Mouse (Mus musculus) midbrain, embryonic 10.5 days (tissue): ENCODE data around the gene Cdc26. TPM values are rescaled to one million over a fixed set of nuclear protein-coding genes. Genes with fewer than 3 reads are reported as not detected.

ENCODE experiments used
- DNase-seq: peaks from one replicate; pipeline ENCODE4 v3.0.0-alpha.2; 2017; ENCODE audit warnings: low spot score
- H3K27ac ChIP-seq: fragments of 300-500 bp; sonication (generic); replicated peaks from 2 replicates; pipeline ENCODE4 v1.5.1; 2016; ENCODE audit warnings: mild to moderate bottlenecking
- H3K27me3 ChIP-seq: fragments of 300-500 bp; sonication (generic); 2 replicates; pipeline ENCODE4 v1.6.1; 2016; ENCODE audit warnings: low read depth, mild to moderate bottlenecking; ENCODE audit not compliant: poor library complexity, severe bottlenecking
- H3K36me3 ChIP-seq: fragments of 300-500 bp; sonication (generic); 2 replicates; pipeline ENCODE4 v1.6.1; 2016; ENCODE audit warnings: mild to moderate bottlenecking, moderate library complexity
- H3K4me1 ChIP-seq: fragments of 300-500 bp; sonication (generic); 2 replicates; pipeline ENCODE4 v1.6.1; 2016
- H3K4me3 ChIP-seq: fragments of 300-500 bp; sonication (generic); 2 replicates; pipeline ENCODE4 v1.5.1; 2016; ENCODE audit warnings: mild to moderate bottlenecking, moderate library complexity
- H3K9me3 ChIP-seq: fragments of 300-500 bp; sonication (generic); replicated peaks from 2 replicates; pipeline ENCODE4 v1.6.1; 2016; ENCODE audit warnings: mild to moderate bottlenecking
- WGBS: fragments of 180-500 bp; shearing (Covaris S2); methylation state at CpG from one replicate; pipeline ENCODE4 v1.1.7; 2016; 5-methylcytosine and 5-hydroxymethylcytosine counted together
- polyA plus RNA-seq: library from polyadenylated mRNA; unstranded; fragments of >200 nt; fragmentation: Nextera tagmentation; extraction: Ambion mirVana; gene quantifications from 2 replicates; pipeline ENCODE4 v1.2.1, GENCODE M21; 2016

The Cdc26 gene
- polyA plus RNA-seq, 1 experiment from 2014 or later = 185 TPM

DNA sequence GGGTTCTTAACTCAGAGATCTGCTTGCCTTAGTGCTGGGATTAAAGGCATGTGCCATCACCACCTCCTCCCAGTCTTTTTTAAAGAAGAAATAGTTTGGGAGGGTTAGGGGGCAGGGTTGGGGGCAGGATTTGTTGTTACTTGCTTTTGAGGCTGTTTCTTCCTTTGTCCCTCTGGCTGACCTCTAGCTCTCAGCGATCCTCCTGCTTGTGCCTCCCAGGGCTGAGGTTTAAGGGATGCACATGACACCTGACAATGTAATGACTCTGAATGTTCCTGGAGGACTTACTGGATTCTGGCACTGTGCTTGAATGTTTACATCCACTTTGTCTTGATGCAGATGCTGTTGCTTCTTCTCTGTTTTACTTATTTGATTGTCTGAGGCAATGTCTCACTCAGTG lies 36.0 kb downstream of the Cdc26 start:
- H3K27ac ChIP-seq = no peak overlapping the region
- no peaks in the 10 kb centered on the region for H3K36me3 ChIP-seq
- H3K4me3 ChIP-seq = no peak overlapping the region
- H3K4me1 ChIP-seq = peaks cover 15% of the 10 kb centered on the region
- H3K9me3 ChIP-seq = no peaks in the 10 kb centered on the region
- DNase-seq = no peak
- no peaks in the 10 kb centered on the region for H3K27me3 ChIP-seq
- 11% methylated on average over 1 of the region's 1 CpGs for WGBS

DNA sequence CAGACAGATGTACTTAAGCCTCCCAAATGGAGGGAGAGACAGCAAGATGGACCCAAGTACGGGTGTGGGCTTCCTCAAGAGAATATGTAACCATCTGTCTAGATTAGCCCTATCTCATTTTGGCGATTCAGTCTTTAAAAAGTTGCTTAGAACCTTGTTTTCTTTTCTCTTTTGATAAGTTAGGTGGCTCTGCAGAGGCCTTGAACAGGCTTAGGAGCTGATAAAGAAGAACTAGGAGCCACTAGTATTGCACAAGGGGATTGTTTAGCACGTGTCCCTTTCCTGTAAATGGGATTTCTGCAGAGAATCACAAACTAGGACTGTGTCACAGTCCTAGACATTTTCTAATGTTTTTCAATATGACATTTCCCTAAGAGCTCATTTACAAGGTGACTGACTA lies 39.4 kb downstream of the Cdc26 start:
- no peak overlapping the region for H3K4me3 ChIP-seq
- no peak for DNase-seq
- no peak overlapping the region for H3K27ac ChIP-seq
- peaks cover 15% of the 10 kb centered on the region for H3K4me1 ChIP-seq
- no peaks in the 10 kb centered on the region for H3K9me3 ChIP-seq
- H3K36me3 ChIP-seq = no peaks in the 10 kb centered on the region
- H3K27me3 ChIP-seq = no peaks in the 10 kb centered on the region
- 81% methylated on average over 3 of the region's 3 CpGs for WGBS

DNA sequence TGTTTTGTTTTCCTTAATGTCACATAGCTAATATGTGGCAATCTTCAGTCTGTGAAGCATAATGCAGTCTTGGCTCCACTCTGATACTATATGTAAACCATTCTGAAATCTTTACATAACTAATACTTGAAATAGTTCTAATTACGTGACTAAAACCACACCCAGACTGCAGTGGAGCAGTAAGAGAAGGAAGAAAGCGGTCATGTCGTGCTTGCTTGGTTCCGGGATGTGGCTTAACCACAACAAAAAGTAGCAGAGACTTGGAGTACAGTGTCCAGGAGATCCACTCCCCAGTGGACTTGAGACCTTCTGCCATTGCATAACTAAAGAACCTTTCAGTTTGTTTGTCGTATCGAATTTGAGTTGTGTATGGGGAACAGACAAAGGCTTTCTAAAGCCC lies 40.9 kb downstream of the Cdc26 start:
- H3K27me3 ChIP-seq = no peaks in the 10 kb centered on the region
- no peak for DNase-seq
- H3K9me3 ChIP-seq = no peaks in the 10 kb centered on the region
- H3K36me3 ChIP-seq = no peaks in the 10 kb centered on the region
- H3K4me3 ChIP-seq = no peak overlapping the region
- 95% methylated on average over 6 of the region's 6 CpGs for WGBS
- peaks cover 13% of the 10 kb centered on the region for H3K4me1 ChIP-seq
- no peak overlapping the region for H3K27ac ChIP-seq

DNA sequence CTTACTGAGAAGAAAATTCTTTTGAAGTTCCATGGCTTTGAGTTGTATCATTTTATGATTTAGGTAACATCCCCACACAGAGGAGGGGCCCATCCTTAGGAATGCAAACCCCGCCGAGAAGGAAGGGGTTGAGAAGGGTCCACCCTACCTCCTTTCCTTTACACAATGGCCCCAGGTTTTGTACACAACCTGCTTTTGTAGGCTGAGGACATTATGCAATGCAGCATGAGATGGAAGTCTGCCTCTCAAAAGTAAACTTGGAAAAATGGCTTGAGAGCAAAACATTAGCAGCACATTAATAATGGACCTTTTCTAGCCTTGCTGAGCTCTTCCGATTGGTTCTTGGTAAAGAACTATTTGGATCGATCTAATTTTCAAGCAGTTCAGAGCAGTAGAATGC lies 42.2 kb downstream of the Cdc26 start:
- no peak for DNase-seq
- 90% methylated on average over 4 of the region's 4 CpGs for WGBS
- Histone ChIP-seq H3K36me3 (no peaks in the 10 kb centered on the region), H3K4me1 (peaks cover 9% of the 10 kb centered on the region), H3K9me3 (no peaks in the 10 kb centered on the region), H3K27me3 (no peaks in the 10 kb centered on the region), H3K27ac (no peak overlapping the region), H3K4me3 (no peak overlapping the region)

DNA sequence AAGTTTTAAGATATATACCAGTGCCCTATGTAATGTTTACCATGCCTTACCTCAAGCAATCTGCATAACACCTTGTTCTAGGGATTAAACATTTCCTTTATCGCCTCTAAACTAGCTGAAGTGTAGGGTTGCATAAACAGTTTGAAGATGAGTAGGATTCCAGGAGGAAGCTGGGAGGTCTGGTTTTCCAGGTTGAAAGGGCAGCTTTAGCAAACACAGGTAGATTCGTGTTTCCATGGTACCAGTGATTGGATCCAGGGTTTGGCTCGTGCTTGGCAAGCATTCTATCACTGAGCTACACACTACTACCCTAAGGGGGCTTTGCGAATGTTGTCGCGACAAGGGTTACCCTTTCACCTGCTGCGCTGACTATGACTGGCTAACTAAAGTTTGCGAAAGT lies 44.1 kb downstream of the Cdc26 start:
- no peaks in the 10 kb centered on the region for H3K9me3 ChIP-seq
- H3K36me3 ChIP-seq = no peaks in the 10 kb centered on the region
- no peak overlapping the region for H3K27ac ChIP-seq
- H3K4me3 ChIP-seq = no peak overlapping the region
- WGBS = 93% methylated on average over 8 of the region's 8 CpGs
- H3K4me1 ChIP-seq = peaks cover 18% of the 10 kb centered on the region
- H3K27me3 ChIP-seq = no peaks in the 10 kb centered on the region
- no peak for DNase-seq

DNA sequence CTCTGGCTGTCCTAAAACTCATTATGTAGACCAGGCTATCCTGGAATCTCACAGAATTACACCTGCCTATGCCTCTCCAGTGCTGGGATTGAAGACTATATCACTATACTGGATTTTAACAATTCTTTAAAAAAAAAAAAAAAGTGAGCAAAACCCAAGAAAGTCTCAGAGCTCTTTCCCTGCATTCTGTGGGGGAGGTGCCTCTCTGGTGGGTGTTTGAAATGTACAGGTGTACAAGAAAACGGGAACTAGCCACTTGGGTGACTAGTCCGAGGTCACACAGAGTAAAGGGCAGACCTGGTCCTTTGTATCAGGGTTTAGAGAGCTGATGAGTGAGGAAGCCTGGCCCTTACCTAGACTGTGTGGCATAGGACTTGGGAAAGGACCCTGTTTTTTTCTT lies 46.0 kb downstream of the Cdc26 start:
- WGBS = 86% methylated on average over 2 of the region's 2 CpGs
- H3K4me1 ChIP-seq = peaks cover 23% of the 10 kb centered on the region

DNA sequence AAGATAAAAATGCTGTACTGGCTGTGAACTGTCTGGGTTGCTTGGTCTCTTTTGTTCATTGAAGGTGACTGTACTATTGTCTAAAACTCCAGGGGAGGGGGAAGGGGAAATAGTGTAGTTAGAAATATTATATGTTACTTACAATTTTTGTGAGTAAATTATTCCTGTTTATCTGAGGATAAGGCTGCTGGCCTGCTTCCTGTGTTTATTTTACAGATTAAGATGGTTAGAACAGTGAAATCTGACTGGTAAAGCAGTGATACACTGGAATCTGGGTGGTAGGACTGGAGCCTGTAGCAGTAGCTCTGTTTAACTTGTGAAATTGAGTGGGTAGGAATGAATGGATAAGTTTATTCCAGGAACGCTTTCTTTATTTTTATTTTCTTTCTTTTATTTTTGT lies 46.4 kb downstream of the Cdc26 start:
- Histone ChIP-seq H3K27me3 (no peaks in the 10 kb centered on the region), H3K9me3 (no peaks in the 10 kb centered on the region), H3K4me1 (peaks cover 23% of the 10 kb centered on the region), H3K27ac (0 out of 2 replicates have a peak overlapping the region, but pooled peaks have one; percentile 13), H3K4me3 (peak overlapping the region; percentile 81), H3K36me3 (no peaks in the 10 kb centered on the region)
- WGBS = 93% methylated on average over 1 of the region's 1 CpGs
- no peak for DNase-seq

More for the DNA sequence above, 46.0 kb downstream of the Cdc26 start:
- Histone ChIP-seq H3K36me3 (no peaks in the 10 kb centered on the region), H3K4me3 (no peak overlapping the region; the same call in 1 of the 2 replicates), H3K27me3 (no peaks in the 10 kb centered on the region), H3K27ac (no peak overlapping the region), H3K9me3 (no peaks in the 10 kb centered on the region)
- DNase-seq = no peak

DNA sequence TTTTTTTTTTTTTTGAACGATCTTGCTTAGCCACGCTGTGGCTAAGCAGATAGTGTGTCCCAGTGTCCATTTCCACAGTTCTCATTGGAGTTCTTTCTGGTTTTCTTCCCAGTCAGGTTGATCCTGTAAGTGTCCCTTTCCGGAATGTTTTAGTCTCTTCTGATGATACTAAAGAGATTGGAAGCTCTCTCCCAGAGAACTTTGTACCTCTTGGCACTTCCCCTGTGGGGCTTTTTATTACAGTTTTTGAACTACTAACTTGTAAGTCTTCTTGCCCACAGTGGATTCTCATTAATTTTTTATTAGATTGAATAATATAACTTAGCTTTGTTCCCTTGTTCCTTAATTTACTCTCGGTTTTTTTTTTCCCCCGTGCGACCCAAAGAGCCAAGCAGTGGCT lies 46.9 kb downstream of the Cdc26 start:
- no peak for DNase-seq
- peak overlapping the region; percentile 81 for H3K4me3 ChIP-seq
- WGBS = 67% methylated on average over 6 of the region's 6 CpGs
- no peaks in the 10 kb centered on the region for H3K27me3 ChIP-seq
- 0 out of 2 replicates have a peak overlapping the region, but pooled peaks have one; percentile 13 for H3K27ac ChIP-seq
- H3K9me3 ChIP-seq = no peaks in the 10 kb centered on the region
- H3K36me3 ChIP-seq = no peaks in the 10 kb centered on the region
- peaks cover 23% of the 10 kb centered on the region for H3K4me1 ChIP-seq

DNA sequence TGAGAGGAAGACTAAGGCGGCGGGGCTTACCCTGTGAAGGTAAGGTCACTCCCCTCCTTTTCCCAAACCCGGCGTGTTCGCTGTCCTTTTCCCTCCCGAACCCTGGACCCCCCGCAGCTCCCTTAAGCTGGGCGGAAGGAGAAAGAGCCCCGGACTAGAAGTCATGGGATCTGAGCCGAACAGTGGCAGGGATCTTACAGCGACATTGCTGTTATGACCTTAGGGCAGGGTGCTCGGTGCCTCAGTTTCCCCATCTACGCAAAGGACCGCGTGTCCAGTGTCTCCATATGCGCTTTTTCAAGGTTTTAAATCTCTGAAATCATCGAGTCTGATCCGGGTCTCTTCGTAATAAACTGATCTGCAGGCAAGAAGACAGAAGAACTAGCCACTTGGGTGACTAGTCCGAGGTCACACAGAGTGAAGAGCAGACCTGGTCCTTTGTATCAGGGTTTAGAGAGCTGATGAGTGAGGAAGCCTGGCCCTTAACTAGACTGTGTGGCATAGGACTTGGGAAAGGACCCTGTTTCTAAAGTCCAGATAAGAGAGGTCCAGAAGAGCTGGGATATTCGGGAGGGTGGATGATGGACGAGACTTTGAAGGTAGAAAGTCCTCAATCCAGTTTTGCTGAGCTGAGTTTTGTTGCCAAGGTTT lies 47.5 kb downstream of the Cdc26 start:
- Histone ChIP-seq H3K4me1 (peaks cover 23% of the 10 kb centered on the region), H3K9me3 (no peaks in the 10 kb centered on the region), H3K27ac (peak overlapping the region; percentile 87), H3K27me3 (no peaks in the 10 kb centered on the region), H3K36me3 (no peaks in the 10 kb centered on the region), H3K4me3 (peak overlapping the region; percentile 81)
- under 1% methylated on average over 21 of the region's 22 CpGs for WGBS
- DNase-seq = no peak

DNA sequence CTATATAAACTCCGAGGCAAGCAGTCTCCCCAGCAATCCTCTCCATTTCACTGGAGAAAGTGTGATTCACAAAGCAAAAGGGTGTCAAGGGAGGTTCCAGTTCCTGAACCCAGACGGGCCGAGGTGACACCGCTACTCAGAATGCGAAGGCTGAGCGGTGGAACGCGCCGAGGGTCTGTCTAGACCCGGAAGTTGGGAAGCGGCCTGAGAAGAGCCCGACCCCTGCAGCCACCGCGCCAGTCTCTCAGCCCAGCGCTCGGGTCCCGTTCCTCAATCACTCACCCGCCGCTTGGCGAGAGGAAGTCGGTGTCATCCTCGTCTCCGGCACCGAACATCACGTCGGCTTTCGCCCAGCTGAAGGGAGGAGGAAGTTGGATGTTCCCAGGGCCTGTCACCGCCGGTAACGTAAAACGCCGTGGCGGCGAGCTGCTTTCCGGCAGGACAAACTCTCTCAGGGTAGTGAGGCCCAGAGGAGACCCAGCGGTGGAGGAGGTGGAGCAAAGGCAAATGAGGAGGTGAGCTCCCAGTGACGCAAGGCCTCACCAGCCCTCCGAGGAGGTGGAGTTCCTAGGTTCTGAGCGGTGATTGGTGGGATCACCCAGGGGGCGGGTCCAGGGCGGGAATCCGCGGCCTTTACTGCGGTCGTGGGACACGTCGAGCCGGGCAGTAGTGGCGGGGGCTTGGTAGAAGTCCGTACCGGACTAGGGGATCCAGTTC lies 48.2 kb downstream of the Cdc26 start, which contains the start of the genes Fkbp15 and Slc31a1:
Gene Fkbp15, minus strand, starts transcription at position 461 of the 717 bp plus-strand sequence.
Gene Slc31a1, plus strand, starts transcription at position 640 of the 717 bp plus-strand sequence.
- under 1% methylated on average over 51 of the region's 51 CpGs for WGBS
- Histone ChIP-seq H3K27ac (peak within 1 kb of the TSS; percentile 87), H3K4me3 (peak within 1 kb of the TSS; percentile 81), H3K4me1 (peaks cover 23% of the 10 kb centered on the region), H3K36me3 (no peaks in the 10 kb centered on the region), H3K27me3 (no peaks in the 10 kb centered on the region), H3K9me3 (no peaks in the 10 kb centered on the region)
- DNase-seq = peak; percentile 98

DNA sequence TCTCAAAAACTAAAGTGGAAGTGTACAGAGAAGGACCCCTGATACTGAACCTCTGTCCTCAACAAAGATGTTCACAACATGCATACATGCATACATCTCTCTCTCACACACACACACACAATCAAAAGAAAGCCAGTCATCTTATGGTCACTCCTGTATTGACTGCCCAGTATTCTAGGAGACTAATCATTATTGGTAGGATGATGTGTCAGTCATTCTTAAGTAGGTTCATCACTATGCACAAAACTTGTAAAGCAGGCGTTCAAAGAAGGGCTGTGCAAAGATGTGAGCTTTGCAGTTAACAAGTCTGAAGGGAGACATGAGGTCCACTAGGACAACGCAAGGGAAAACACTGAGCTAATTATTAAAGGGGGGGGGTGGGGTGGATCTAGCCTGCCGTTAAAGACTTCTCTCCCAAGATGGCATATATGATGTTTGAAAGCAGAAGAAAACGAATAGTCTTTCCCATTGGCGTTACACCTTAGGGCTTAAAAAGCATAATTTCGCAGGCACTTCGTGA lies 49.1 kb downstream of the Cdc26 start:
- Histone ChIP-seq H3K27me3 (no peaks in the 10 kb centered on the region), H3K9me3 (no peaks in the 10 kb centered on the region), H3K4me1 (peaks cover 23% of the 10 kb centered on the region), H3K4me3 (peak overlapping the region; percentile 81), H3K27ac (peak overlapping the region; percentile 87; the same call in 1 of the 2 replicates), H3K36me3 (no peaks in the 10 kb centered on the region)
- no peak for DNase-seq
- 53% methylated on average over 7 of the region's 7 CpGs for WGBS

DNA sequence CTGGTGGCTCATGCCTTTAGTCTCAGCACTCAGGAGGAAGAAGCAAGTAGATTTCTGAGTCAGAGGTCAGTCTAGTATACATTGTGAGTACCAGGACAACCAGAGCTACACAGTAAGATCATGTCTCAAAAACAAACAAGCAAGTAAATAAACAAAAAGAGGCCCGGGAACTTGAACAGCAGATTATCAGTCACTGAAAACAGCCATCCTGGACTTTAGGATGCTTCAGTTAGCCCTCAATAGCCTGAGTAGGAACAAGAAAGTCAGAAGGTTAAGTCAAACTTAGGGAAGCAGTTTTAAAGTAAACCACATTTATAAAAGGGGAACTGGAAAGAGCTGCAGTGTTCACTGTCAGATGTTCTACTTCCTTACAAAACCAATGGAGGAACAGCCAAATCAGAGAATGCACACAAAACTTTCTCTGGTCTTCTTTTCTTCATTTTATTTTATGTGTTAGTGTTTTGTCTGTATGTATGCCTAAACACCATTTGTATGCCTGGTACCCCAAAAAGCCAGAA lies 50.8 kb downstream of the Cdc26 start:
- no peak overlapping the region for H3K4me3 ChIP-seq
- peaks cover 23% of the 10 kb centered on the region for H3K4me1 ChIP-seq
- H3K9me3 ChIP-seq = no peaks in the 10 kb centered on the region
- no peak for DNase-seq
- 82% methylated on average over 1 of the region's 1 CpGs for WGBS
- H3K36me3 ChIP-seq = no peaks in the 10 kb centered on the region
- no peaks in the 10 kb centered on the region for H3K27me3 ChIP-seq
- H3K27ac ChIP-seq = no peak overlapping the region

DNA sequence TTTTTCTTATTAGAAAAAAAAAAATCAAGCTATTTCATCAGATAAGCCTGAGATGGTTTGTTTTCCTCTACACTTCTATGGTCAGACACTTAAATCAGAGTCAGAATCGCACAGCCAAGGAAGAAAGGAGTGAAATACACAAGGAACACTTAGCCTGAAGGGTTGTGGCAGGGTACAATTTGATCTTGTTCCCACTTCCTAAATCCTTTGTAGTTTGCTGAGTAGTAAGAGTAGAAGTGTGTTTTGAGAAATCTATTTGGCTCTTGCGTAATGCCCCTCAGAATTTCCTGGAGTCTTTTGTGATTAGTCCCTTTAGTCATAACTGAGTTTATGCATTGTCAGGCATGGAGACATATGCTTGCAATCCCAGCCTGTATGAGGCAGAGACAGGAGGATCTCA lies 59.1 kb downstream of the Cdc26 start:
- no peak overlapping the region for H3K4me3 ChIP-seq
- no peaks in the 10 kb centered on the region for H3K4me1 ChIP-seq
- H3K9me3 ChIP-seq = no peaks in the 10 kb centered on the region
- DNase-seq = no peak
- H3K27me3 ChIP-seq = no peaks in the 10 kb centered on the region
- 89% methylated on average over 2 of the region's 2 CpGs for WGBS
- H3K27ac ChIP-seq = no peak overlapping the region
- H3K36me3 ChIP-seq = peaks cover 27% of the 10 kb centered on the region
